Mouse (Mus musculus) forebrain, embryonic 12.5 days (tissue): ENCODE results near the gene Mcm5. TPM values are rescaled to one million over a fixed set of nuclear protein-coding genes. Genes with fewer than 3 reads are reported as not detected.

Experiments
- ATAC-seq: fragments of 200-750 bp; cut with Nextera tagmentation; 2 replicates; pipeline ENCODE4 v1.8.0; 2017; ENCODE audit warnings: moderate TSS enrichment; ENCODE audit not compliant: low FRiP score
- H3K27ac ChIP-seq: fragments of 300-500 bp; sonication (generic); 2 replicates; pipeline ENCODE4 v1.5.1; 2016; ENCODE audit warnings: mild to moderate bottlenecking
- H3K27me3 ChIP-seq: fragments of 300-500 bp; sonication (generic); 2 replicates; pipeline ENCODE4 v1.6.1; 2016; ENCODE audit warnings: mild to moderate bottlenecking
- H3K36me3 ChIP-seq: fragments of 300-500 bp; sonication (generic); replicated peaks from 2 replicates; pipeline ENCODE4 v1.6.1; 2016; ENCODE audit warnings: mild to moderate bottlenecking
- H3K4me1 ChIP-seq: fragments of 300-500 bp; sonication (generic); 2 replicates; pipeline ENCODE4 v1.6.1; 2016
- H3K4me2 ChIP-seq: fragments of 300-500 bp; sonication (generic); 2 replicates; pipeline ENCODE4 v1.6.1; 2016; ENCODE audit warnings: mild to moderate bottlenecking, moderate library complexity
- H3K4me3 ChIP-seq: fragments of 300-500 bp; sonication (generic); replicated peaks from 2 replicates; pipeline ENCODE4 v1.5.1; 2016; ENCODE audit warnings: mild to moderate bottlenecking
- H3K9ac ChIP-seq: fragments of 300-500 bp; sonication (generic); 2 replicates; pipeline ENCODE4 v1.6.1; 2016; ENCODE audit warnings: mild to moderate bottlenecking
- H3K9me3 ChIP-seq: fragments of 300-500 bp; sonication (generic); 2 replicates; pipeline ENCODE4 v1.6.1; 2016
- WGBS: fragments of 180-500 bp; shearing (Covaris S2); methylation state at CpG from one replicate; pipeline ENCODE4 v1.1.7; 2016; 5-methylcytosine and 5-hydroxymethylcytosine counted together
- polyA plus RNA-seq: library from polyadenylated mRNA; unstranded; fragments of >200 nt; fragmentation: Nextera tagmentation; extraction: Ambion mirVana; gene quantifications from 2 replicates; pipeline ENCODE4 v1.2.1, GENCODE M21; 2016

The Mcm5 gene
- polyA plus RNA-seq, 1 experiment from 2014 or later = 190 TPM

- H3K36me3 ChIP-seq = no peaks in the 10 kb centered on the region
- H3K4me1 ChIP-seq = no peaks in the 10 kb centered on the region
- no peak overlapping the region for H3K4me3 ChIP-seq
- WGBS = 77% methylated on average over 5 of the region's 5 CpGs
- H3K27me3 ChIP-seq = no peaks in the 10 kb centered on the region
- no peak overlapping the region for H3K9ac ChIP-seq
- H3K4me2 ChIP-seq = no peak overlapping the region
- H3K27ac ChIP-seq = no peak overlapping the region
- ATAC-seq = no peak
- no peaks in the 10 kb centered on the region for H3K9me3 ChIP-seq
Observed at GRCm38 (mm10) chr8:75150911-75151610, 41.7 kb downstream of the Mcm5 start.

- 86% methylated on average over 4 of the region's 4 CpGs for WGBS
- Histone ChIP-seq H3K4me1 (no peaks in the 10 kb centered on the region), H3K36me3 (no peaks in the 10 kb centered on the region), H3K27ac (no peak overlapping the region), H3K4me3 (no peak overlapping the region), H3K4me2 (no peak overlapping the region), H3K27me3 (no peaks in the 10 kb centered on the region), H3K9ac (no peak overlapping the region), H3K9me3 (no peaks in the 10 kb centered on the region)
- no peak for ATAC-seq
Observed at GRCm38 (mm10) chr8:75151743-75152142, 42.4 kb downstream of the Mcm5 start.

- Histone ChIP-seq H3K27ac (no peak overlapping the region), H3K4me1 (0 out of 2 replicates have a peak, but pooled peaks cover 2% of the 10 kb centered on the region), H3K9ac (no peak overlapping the region), H3K9me3 (no peaks in the 10 kb centered on the region), H3K27me3 (no peaks in the 10 kb centered on the region), H3K36me3 (no peaks in the 10 kb centered on the region), H3K4me3 (no peak overlapping the region), H3K4me2 (no peak overlapping the region)
- WGBS = 77% methylated on average over 2 of the region's 2 CpGs
- ATAC-seq = no peak
Observed at GRCm38 (mm10) chr8:75152505-75153082, 43.2 kb downstream of the Mcm5 start.

GRCm38 (mm10) chr8:75154855-75155478 is 45.6 kb downstream of the Mcm5 start:
- ATAC-seq = no peak
- 89% methylated on average over 5 of the region's 5 CpGs for WGBS
- H3K27me3 ChIP-seq = no peaks in the 10 kb centered on the region

GRCm38 (mm10) chr8:75155740-75156322 is 46.5 kb downstream of the Mcm5 start:
- H3K4me1 ChIP-seq = 0 out of 2 replicates have a peak, but pooled peaks cover 5% of the 10 kb centered on the region
- ATAC-seq = no peak
- H3K4me3 ChIP-seq = no peak overlapping the region
- WGBS = 69% methylated on average over 2 of the region's 2 CpGs
- H3K36me3 ChIP-seq = no peaks in the 10 kb centered on the region
- no peaks in the 10 kb centered on the region for H3K27me3 ChIP-seq
- no peak overlapping the region for H3K9ac ChIP-seq
- H3K4me2 ChIP-seq = no peak overlapping the region
- H3K27ac ChIP-seq = no peak overlapping the region
- no peaks in the 10 kb centered on the region for H3K9me3 ChIP-seq

More at GRCm38 (mm10) chr8:75154855-75155478, 45.6 kb downstream of the Mcm5 start:
- Histone ChIP-seq H3K36me3 (no peaks in the 10 kb centered on the region), H3K9me3 (no peaks in the 10 kb centered on the region), H3K27ac (no peak overlapping the region), H3K4me1 (0 out of 2 replicates have a peak, but pooled peaks cover 5% of the 10 kb centered on the region), H3K4me3 (no peak overlapping the region), H3K9ac (no peak overlapping the region), H3K4me2 (no peak overlapping the region)

- H3K36me3 ChIP-seq = no peaks in the 10 kb centered on the region
- H3K27ac ChIP-seq = no peak overlapping the region
- no peak overlapping the region for H3K4me2 ChIP-seq
- 0 out of 2 replicates have a peak, but pooled peaks cover 5% of the 10 kb centered on the region for H3K4me1 ChIP-seq
- H3K9me3 ChIP-seq = no peaks in the 10 kb centered on the region
- no peak for ATAC-seq
- H3K9ac ChIP-seq = no peak overlapping the region
- 41% methylated on average over 7 of the region's 7 CpGs for WGBS
- no peak overlapping the region for H3K4me3 ChIP-seq
- H3K27me3 ChIP-seq = no peaks in the 10 kb centered on the region
Observed at GRCm38 (mm10) chr8:75157471-75158230, 48.3 kb downstream of the Mcm5 start.

- Histone ChIP-seq H3K4me1 (no peaks in the 10 kb centered on the region), H3K9ac (no peak overlapping the region), H3K4me2 (no peak overlapping the region), H3K27me3 (no peaks in the 10 kb centered on the region), H3K27ac (no peak overlapping the region), H3K36me3 (no peaks in the 10 kb centered on the region), H3K9me3 (no peaks in the 10 kb centered on the region), H3K4me3 (no peak overlapping the region)
- no peak for ATAC-seq
- WGBS = 73% methylated on average over 5 of the region's 5 CpGs
Observed at GRCm38 (mm10) chr8:75169363-75169762, 60.0 kb downstream of the Mcm5 start.

- ATAC-seq = no peak
- Histone ChIP-seq H3K36me3 (no peaks in the 10 kb centered on the region), H3K27me3 (no peaks in the 10 kb centered on the region), H3K4me3 (no peak overlapping the region), H3K9ac (no peak overlapping the region), H3K4me1 (no peaks in the 10 kb centered on the region), H3K4me2 (no peak overlapping the region), H3K27ac (no peak overlapping the region), H3K9me3 (no peaks in the 10 kb centered on the region)
- WGBS = 85% methylated on average over 6 of the region's 6 CpGs
Observed at GRCm38 (mm10) chr8:75172009-75172685, 62.8 kb downstream of the Mcm5 start.

Other genes with a start within 250 kb of the Mcm5 start
- not detected in 2 replicates for gene Isx, start 236.4 kb upstream of the Mcm5 start, polyA plus RNA-seq
- 48.1 and 49.8 TPM in 2 replicates for gene Hmgxb4, start 116.2 kb upstream of the Mcm5 start, polyA plus RNA-seq
- 21.9 and 23.0 TPM in 2 replicates for gene Tom1, start 75.9 kb upstream of the Mcm5 start, polyA plus RNA-seq
- gene Hmox1, start 15.9 kb upstream of the Mcm5 start, polyA plus RNA-seq = 13.2 and 13.5 TPM in 2 replicates
- 0.13 and 0.14 TPM in 2 replicates for gene Rasd2, start 104.4 kb downstream of the Mcm5 start, polyA plus RNA-seq